Mouse (Mus musculus): Measurements from ENCODE around the gene Mb21d2. TPM values are rescaled to one million over a fixed set of nuclear protein-coding genes. Genes with fewer than 3 reads are reported as not detected.

The Mb21d2 gene
- polyA plus RNA-seq, 1 experiment, result 9.2 TPM

- Histone ChIP-seq H3K79me2 (ENCODE audit: control insufficient read depth, insufficient read depth) (peaks cover 44% of the 10 kb centered on the region), H3K27me3 (ENCODE audit: control insufficient read depth, insufficient read depth, insufficient read length) (no peaks in the 10 kb centered on the region), H3K79me3 (ENCODE audit: low read depth) (peaks cover 6% of the 10 kb centered on the region), H3ac (ENCODE audit: control insufficient read depth, insufficient read length, low read depth) (no peak overlapping the region), H3K4me3 (ENCODE audit: insufficient read depth, poor library complexity, severe bottlenecking) (no peak overlapping the region), H3K36me3 (ENCODE audit: control insufficient read depth, insufficient read depth) (peaks cover 1% of the 10 kb centered on the region)
- TF ChIP-seq CTCF (IDR thresholded peaks at IDR 0.05; ENCODE audit: control insufficient read depth, insufficient read depth, insufficient read length) (no peak), MYOG (IDR thresholded peaks at IDR 0.05; ENCODE audit: control insufficient read depth, extremely low read depth, insufficient read length) (no peak)
Measured at GRCm38 (mm10) chr16:28868864-28869263, 60.6 kb downstream of the Mb21d2 start.

- H3K79me2 ChIP-seq (ENCODE audit: control insufficient read depth, insufficient read depth), result peaks cover 29% of the 10 kb centered on the region
- no peak for TF ChIP-seq FOSL1 (IDR thresholded peaks at IDR 0.05; ENCODE audit: insufficient read depth, low read length, poor library complexity, severe bottlenecking)
- no peak for TF ChIP-seq MYOD1 (IDR thresholded peaks at IDR 0.05; ENCODE audit: control insufficient read depth, insufficient read length, low read depth)
- no peak for TF ChIP-seq MYOG (IDR thresholded peaks at IDR 0.05; ENCODE audit: control insufficient read depth, extremely low read depth, insufficient read length)
- no peak for TF ChIP-seq USF1 (IDR thresholded peaks at IDR 0.05; ENCODE audit: low read depth)
- TF ChIP-seq CEBPB (IDR thresholded peaks at IDR 0.05; ENCODE audit: low read depth), result no peak
- no peak for TF ChIP-seq CTCF (IDR thresholded peaks at IDR 0.05; ENCODE audit: control insufficient read depth, insufficient read depth, insufficient read length)
- no peak for TF ChIP-seq MAX (IDR thresholded peaks at IDR 0.05)
- H3K79me3 ChIP-seq (ENCODE audit: low read depth), result peaks cover 11% of the 10 kb centered on the region
- no peaks in the 10 kb centered on the region for H3K36me3 ChIP-seq (ENCODE audit: control insufficient read depth, insufficient read depth)
- no peak overlapping the region for H3ac ChIP-seq (ENCODE audit: control insufficient read depth, insufficient read length, low read depth)
- H3K4me3 ChIP-seq (ENCODE audit: insufficient read depth, poor library complexity, severe bottlenecking), result no peak overlapping the region
- H3K27me3 ChIP-seq (ENCODE audit: control insufficient read depth, insufficient read depth, insufficient read length), result no peaks in the 10 kb centered on the region
Measured at GRCm38 (mm10) chr16:28866584-28867295, 62.7 kb downstream of the Mb21d2 start.

- H3K79me3 ChIP-seq (ENCODE audit: low read depth), result peaks cover 4% of the 10 kb centered on the region
- H3K79me2 ChIP-seq (ENCODE audit: control insufficient read depth, insufficient read depth), result peaks cover 1% of the 10 kb centered on the region
- no peaks in the 10 kb centered on the region for H3K36me3 ChIP-seq (ENCODE audit: control insufficient read depth, insufficient read depth)
- no peak overlapping the region for H3K4me3 ChIP-seq (ENCODE audit: insufficient read depth, poor library complexity, severe bottlenecking)
- no peak overlapping the region for H3ac ChIP-seq (ENCODE audit: control insufficient read depth, insufficient read length, low read depth)
- no peaks in the 10 kb centered on the region for H3K27me3 ChIP-seq (ENCODE audit: control insufficient read depth, insufficient read depth, insufficient read length)
- TF ChIP-seq USF1 (IDR thresholded peaks at IDR 0.05; ENCODE audit: low read depth), result no peak
Measured at GRCm38 (mm10) chr16:28863616-28864015, 65.9 kb downstream of the Mb21d2 start.

GRCm38 (mm10) chr16:28862093-28862492 is 67.4 kb downstream of the Mb21d2 start:
- peaks cover 4% of the 10 kb centered on the region for H3K79me3 ChIP-seq (ENCODE audit: low read depth)
- no peak overlapping the region for H3K4me3 ChIP-seq (ENCODE audit: insufficient read depth, poor library complexity, severe bottlenecking)
- no peaks in the 10 kb centered on the region for H3K27me3 ChIP-seq (ENCODE audit: control insufficient read depth, insufficient read depth, insufficient read length)
- no peaks in the 10 kb centered on the region for H3K79me2 ChIP-seq (ENCODE audit: control insufficient read depth, insufficient read depth)
- H3ac ChIP-seq (ENCODE audit: control insufficient read depth, insufficient read length, low read depth), result no peak overlapping the region
- no peaks in the 10 kb centered on the region for H3K36me3 ChIP-seq (ENCODE audit: control insufficient read depth, insufficient read depth)
- TF ChIP-seq FOSL1 (IDR thresholded peaks at IDR 0.05; ENCODE audit: insufficient read depth, low read length, poor library complexity, severe bottlenecking) (no peak), USF1 (IDR thresholded peaks at IDR 0.05; ENCODE audit: low read depth) (no peak), CTCF (IDR thresholded peaks at IDR 0.05; ENCODE audit: control insufficient read depth, insufficient read depth, insufficient read length) (no peak), CEBPB (IDR thresholded peaks at IDR 0.05; ENCODE audit: low read depth) (no peak), MYOD1 (IDR thresholded peaks at IDR 0.05; ENCODE audit: control insufficient read depth, insufficient read length, low read depth) (no peak), MYOG (IDR thresholded peaks at IDR 0.05; ENCODE audit: control insufficient read depth, extremely low read depth, insufficient read length) (no peak), MAX (IDR thresholded peaks at IDR 0.05) (no peak)

GRCm38 (mm10) chr16:28859678-28860077 is 69.8 kb downstream of the Mb21d2 start:
- H3K79me3 ChIP-seq (ENCODE audit: low read depth), result peaks cover 4% of the 10 kb centered on the region
- no peak overlapping the region for H3ac ChIP-seq (ENCODE audit: control insufficient read depth, insufficient read length, low read depth)
- no peaks in the 10 kb centered on the region for H3K27me3 ChIP-seq (ENCODE audit: control insufficient read depth, insufficient read depth, insufficient read length)
- H3K4me3 ChIP-seq (ENCODE audit: insufficient read depth, poor library complexity, severe bottlenecking), result no peak overlapping the region
- H3K79me2 ChIP-seq (ENCODE audit: control insufficient read depth, insufficient read depth), result no peaks in the 10 kb centered on the region
- H3K36me3 ChIP-seq (ENCODE audit: control insufficient read depth, insufficient read depth), result no peaks in the 10 kb centered on the region
- TF ChIP-seq MAX (IDR thresholded peaks at IDR 0.05) (no peak), MYOD1 (IDR thresholded peaks at IDR 0.05; ENCODE audit: control insufficient read depth, insufficient read length, low read depth) (no peak), MYOG (IDR thresholded peaks at IDR 0.05; ENCODE audit: control insufficient read depth, extremely low read depth, insufficient read length) (no peak), FOSL1 (IDR thresholded peaks at IDR 0.05; ENCODE audit: insufficient read depth, low read length, poor library complexity, severe bottlenecking) (no peak), CTCF (IDR thresholded peaks at IDR 0.05; ENCODE audit: control insufficient read depth, insufficient read depth, insufficient read length) (no peak), CEBPB (IDR thresholded peaks at IDR 0.05; ENCODE audit: low read depth) (no peak), USF1 (IDR thresholded peaks at IDR 0.05; ENCODE audit: low read depth) (no peak)

GRCm38 (mm10) chr16:28859009-28859288 is 70.5 kb downstream of the Mb21d2 start:
- Histone ChIP-seq H3K79me3 (ENCODE audit: low read depth) (peaks cover 4% of the 10 kb centered on the region), H3ac (ENCODE audit: control insufficient read depth, insufficient read length, low read depth) (no peak overlapping the region), H3K4me3 (ENCODE audit: insufficient read depth, poor library complexity, severe bottlenecking) (no peak overlapping the region), H3K27me3 (ENCODE audit: control insufficient read depth, insufficient read depth, insufficient read length) (no peaks in the 10 kb centered on the region), H3K79me2 (ENCODE audit: control insufficient read depth, insufficient read depth) (no peaks in the 10 kb centered on the region), H3K36me3 (ENCODE audit: control insufficient read depth, insufficient read depth) (no peaks in the 10 kb centered on the region)
- TF ChIP-seq USF1 (IDR thresholded peaks at IDR 0.05; ENCODE audit: low read depth) (no peak), CEBPB (IDR thresholded peaks at IDR 0.05; ENCODE audit: low read depth) (no peak), MYOD1 (IDR thresholded peaks at IDR 0.05; ENCODE audit: control insufficient read depth, insufficient read length, low read depth) (no peak), MYOG (IDR thresholded peaks at IDR 0.05; ENCODE audit: control insufficient read depth, extremely low read depth, insufficient read length) (no peak), FOSL1 (IDR thresholded peaks at IDR 0.05; ENCODE audit: insufficient read depth, low read length, poor library complexity, severe bottlenecking) (no peak), CTCF (IDR thresholded peaks at IDR 0.05; ENCODE audit: control insufficient read depth, insufficient read depth, insufficient read length) (no peak), MAX (IDR thresholded peaks at IDR 0.05) (no peak)

Data from C2C12 (cell line).